Mouse (Mus musculus) brain, embryonic 18.5 days (tissue): ENCODE measurements around the gene Ric1.

Experiments used
- DNase-seq: peaks from one replicate; pipeline ENCODE4 v3.0.0-alpha.2; 2012; ENCODE audit warnings: low read depth, low spot score

The Ric1 gene

GRCm38 (mm10) chr19:29607521-29607920 is 85.4 kb downstream of the Ric1 start:
- DNase-seq, result no peak

- no peak for DNase-seq
These were observed 86.1 kb downstream of the Ric1 start for GRCm38 (mm10) chr19:29608212-29608611.

- no peak for DNase-seq
These were observed 88.8 kb downstream of the Ric1 start for GRCm38 (mm10) chr19:29610907-29611306.

- no peak for DNase-seq
These were observed 90.0 kb downstream of the Ric1 start for GRCm38 (mm10) chr19:29612102-29612501.

DNA sequence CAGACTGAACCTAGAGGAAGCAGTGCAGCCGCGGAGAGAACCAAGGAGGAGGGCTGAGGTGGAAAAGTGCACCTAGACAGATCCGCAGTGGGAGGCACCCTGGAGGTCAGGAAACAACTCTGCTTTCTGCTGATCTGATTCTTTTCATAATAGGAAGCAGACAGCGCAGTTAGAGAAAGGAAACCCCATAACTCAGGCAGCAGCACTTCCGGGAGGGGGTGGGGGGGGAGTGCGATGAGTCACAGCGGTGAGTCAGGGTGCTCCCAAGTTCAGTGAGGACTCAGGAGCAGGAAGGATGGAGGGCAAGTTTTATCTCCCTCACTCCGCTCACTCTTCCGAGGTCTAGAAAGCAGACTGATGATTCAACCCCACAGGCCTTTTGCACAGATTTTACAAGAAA is 119.0 kb downstream of the Ric1 start:
- DNase-seq, result no peak

GRCm38 (mm10) chr19:29641510-29641909 is 119.4 kb downstream of the Ric1 start:
- no peak for DNase-seq

- DNase-seq, result no peak
These were observed 120.1 kb downstream of the Ric1 start for GRCm38 (mm10) chr19:29642211-29642610.

GRCm38 (mm10) chr19:29643194-29643922 is 121.3 kb downstream of the Ric1 start:
- no peak for DNase-seq

- no peak for DNase-seq
These were observed 122.7 kb downstream of the Ric1 start for GRCm38 (mm10) chr19:29644747-29645146.

GRCm38 (mm10) chr19:29647651-29648549 is 125.8 kb downstream of the Ric1 start, which contains the start of gene Ermp1:
TSS of gene Ermp1 (minus strand) at chr19:29648415.
- peak; percentile 76 for DNase-seq

- no peak for DNase-seq
These were observed 126.5 kb downstream of the Ric1 start for GRCm38 (mm10) chr19:29648550-29648914.

- no peak for DNase-seq
These were observed 127.6 kb downstream of the Ric1 start for GRCm38 (mm10) chr19:29649683-29650082.

DNA sequence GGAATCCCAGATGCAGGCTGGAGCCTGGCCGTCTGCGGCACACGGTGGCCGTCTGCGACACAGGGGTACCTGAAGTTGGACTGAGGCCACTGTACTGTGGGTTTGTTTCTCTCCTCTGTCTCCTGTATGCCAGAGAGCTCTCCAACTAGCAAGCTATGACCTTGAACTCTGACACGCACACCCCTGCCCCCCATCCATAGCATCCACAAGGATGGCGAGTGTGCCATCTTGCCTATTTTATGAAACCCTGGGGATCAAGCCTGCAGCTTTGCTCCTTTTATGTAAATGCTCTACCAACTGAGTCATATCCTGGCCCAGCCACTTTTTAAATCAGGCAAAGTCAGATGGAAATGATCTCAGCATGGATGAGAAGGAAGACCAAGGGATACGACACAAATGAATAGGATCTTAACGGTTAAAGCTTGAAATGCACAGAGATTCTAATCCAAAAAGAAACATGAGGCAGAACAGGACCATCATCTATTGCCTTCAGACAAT is 131.7 kb downstream of the Ric1 start:
- no peak for DNase-seq

GRCm38 (mm10) chr19:29655148-29655547 is 133.1 kb downstream of the Ric1 start:
- DNase-seq, result no peak

DNA sequence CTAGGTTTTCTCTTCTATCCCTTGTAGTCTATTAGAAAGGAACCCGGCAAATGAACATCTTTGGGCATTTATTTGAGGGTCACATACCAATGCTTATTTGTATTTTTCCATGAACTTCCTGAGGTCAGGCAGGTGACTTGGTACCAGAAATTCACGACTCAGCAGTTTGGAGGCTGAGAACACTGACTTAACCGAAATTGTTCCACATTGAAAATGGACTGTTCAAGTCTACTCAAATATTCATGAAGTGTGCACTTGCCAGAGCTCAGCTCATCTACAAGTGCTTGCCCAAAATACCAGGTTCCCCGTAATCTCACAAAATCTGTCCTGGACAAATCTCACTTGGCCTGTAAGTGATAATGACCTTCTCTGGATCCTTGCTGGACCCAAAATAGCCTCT is 133.9 kb downstream of the Ric1 start:
- no peak for DNase-seq
